Mouse (Mus musculus) G1E (cell line): Measurements from ENCODE around the gene Zfp882.

Experiments
- CTCF ChIP-seq: IDR thresholded peaks from 2 replicates; pipeline ENCODE4 v1.5.1; 2012; ENCODE audit warnings: low read depth, low read length, inconsistent platforms, mixed read lengths
- GATA1 ChIP-seq: IDR thresholded peaks from 2 replicates; pipeline ENCODE4 v1.6.1; 2012; ENCODE audit warnings: borderline replicate concordance, low read length, inconsistent platforms, mixed read lengths
- GATA2 ChIP-seq: IDR thresholded peaks from 2 replicates; pipeline ENCODE4 v1.6.1; 2012; ENCODE audit warnings: low read depth, low read length, inconsistent platforms, borderline replicate concordance
- TAL1 ChIP-seq: conservative IDR thresholded peaks from 2 replicates; pipeline ENCODE4 v1.6.1; 2012; ENCODE audit warnings: low read depth, low read length, inconsistent platforms, mixed read lengths

DNA sequence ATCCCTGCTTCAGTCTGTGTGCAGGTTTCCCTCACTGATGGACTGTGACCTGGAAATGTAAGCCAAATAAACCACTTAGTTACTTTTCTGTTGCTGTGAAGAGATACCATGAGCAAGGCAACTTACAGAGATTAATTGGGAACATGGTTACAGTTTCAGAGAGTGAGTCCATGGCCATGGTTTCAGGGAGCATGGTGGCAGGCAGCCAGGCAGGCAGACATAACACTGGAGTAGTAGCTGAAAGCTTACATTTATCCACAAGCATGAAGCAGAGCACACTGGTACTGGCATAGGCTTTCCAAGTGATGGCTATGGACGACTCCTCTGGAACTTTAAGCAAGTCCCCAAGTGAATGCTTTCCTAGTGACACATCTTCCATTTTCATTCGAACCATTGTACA lies 56.8 kb downstream of the Zfp882 start:
- TF ChIP-seq CTCF, result no peak
- TF ChIP-seq GATA1, result no peak
- no peak for TF ChIP-seq GATA2
- TF ChIP-seq TAL1, result no peak
